Mouse (Mus musculus) liver (tissue): ENCODE measurements around the gene Abtb1.

ENCODE experiments used
- DNase-seq: peaks from one replicate; pipeline ENCODE4 v3.0.0-alpha.2; 2020; ENCODE audit warnings: mixed read lengths

Abtb1 gene

GRCm38 (mm10) chr6:88828206-88829009 is 13.4 kb downstream of the Abtb1 start:
- no peak for DNase-seq

GRCm38 (mm10) chr6:88827395-88828205 is 14.2 kb downstream of the Abtb1 start:
- DNase-seq = no peak

- DNase-seq = no peak
Measured at GRCm38 (mm10) chr6:88826965-88827364, 14.8 kb downstream of the Abtb1 start.

GRCm38 (mm10) chr6:88826545-88826944 is 15.2 kb downstream of the Abtb1 start:
- peak; percentile 69 for DNase-seq

GRCm38 (mm10) chr6:88826088-88826487 is 15.7 kb downstream of the Abtb1 start:
- DNase-seq = no peak

- no peak for DNase-seq
Measured at GRCm38 (mm10) chr6:88824183-88824582, 17.6 kb downstream of the Abtb1 start.

- DNase-seq = no peak
Measured at GRCm38 (mm10) chr6:88821901-88822300, 19.9 kb downstream of the Abtb1 start.

GRCm38 (mm10) chr6:88821294-88821693 is 20.5 kb downstream of the Abtb1 start:
- DNase-seq = no peak

GRCm38 (mm10) chr6:88820853-88821252 is 20.9 kb downstream of the Abtb1 start:
- DNase-seq = no peak

GRCm38 (mm10) chr6:88816913-88817312 is 24.9 kb downstream of the Abtb1 start:
- DNase-seq = no peak

GRCm38 (mm10) chr6:88815489-88815888 is 26.3 kb downstream of the Abtb1 start:
- no peak for DNase-seq

GRCm38 (mm10) chr6:88815036-88815435 is 26.7 kb downstream of the Abtb1 start:
- no peak for DNase-seq

GRCm38 (mm10) chr6:88813832-88814231 is 28.0 kb downstream of the Abtb1 start:
- DNase-seq = no peak

- DNase-seq = peak; percentile 56
Measured at GRCm38 (mm10) chr6:88812886-88813285, 28.9 kb downstream of the Abtb1 start.

GRCm38 (mm10) chr6:88811880-88812400 is 29.8 kb downstream of the Abtb1 start:
- DNase-seq = no peak

GRCm38 (mm10) chr6:88811396-88811795 is 30.4 kb downstream of the Abtb1 start:
- DNase-seq = no peak

GRCm38 (mm10) chr6:88810291-88810690 is 31.5 kb downstream of the Abtb1 start:
- DNase-seq = no peak

GRCm38 (mm10) chr6:88809091-88810037 is 32.4 kb downstream of the Abtb1 start:
- DNase-seq = no peak

GRCm38 (mm10) chr6:88804966-88805577 is 36.7 kb downstream of the Abtb1 start:
- no peak for DNase-seq

GRCm38 (mm10) chr6:88803957-88804695 is 37.7 kb downstream of the Abtb1 start:
- peak; percentile 58 for DNase-seq

- DNase-seq = peak; percentile 77
Measured at GRCm38 (mm10) chr6:88803051-88803450, 38.7 kb downstream of the Abtb1 start.
